Mouse (Mus musculus): Measurements from ENCODE around the gene Stx6.

- TF ChIP-seq POLR2A (IDR thresholded peaks at IDR 0.05; ENCODE audit: insufficient read length, low read depth), result no peak
- no peak for TF ChIP-seq TCF12 (IDR thresholded peaks at IDR 0.05; ENCODE audit: insufficient read depth, poor library complexity, severe bottlenecking)
- TF ChIP-seq MAX (IDR thresholded peaks at IDR 0.05; ENCODE audit: low read depth), result no peak
- no peak for TF ChIP-seq REST (IDR thresholded peaks at IDR 0.05; ENCODE audit: insufficient read depth, insufficient read length)
- TF ChIP-seq MYOG (IDR thresholded peaks at IDR 0.05; ENCODE audit: control insufficient read depth in 1 of 3, insufficient read depth in 1 of 3, insufficient read length in 2 of 3, low read depth in 2 of 3), result no peak
- no peak for TF ChIP-seq POLR2AphosphoS2 (IDR thresholded peaks at IDR 0.05; ENCODE audit: insufficient read length, low read depth)
Observed at GRCm38 (mm10) chr1:155172895-155173643, 14.6 kb downstream of the Stx6 start.
